Mouse (Mus musculus): ENCODE results near the gene Sult6b2.

- TF ChIP-seq CTCF (IDR thresholded peaks at IDR 0.05; ENCODE audit: low read depth, low read length) (no peak), POLR2A (IDR thresholded peaks at IDR 0.05; ENCODE audit: borderline replicate concordance, low read depth, low read length) (no peak)
Observed at GRCm38 (mm10) chr6:142757334-142757965, 46.9 kb downstream of the Sult6b2 start.

All from bone marrow macrophage, adult 2 months (primary cell).